Mouse (Mus musculus): Measurements from ENCODE around the gene Sdk1. TPM values are rescaled to one million over a fixed set of nuclear protein-coding genes. Genes with fewer than 3 reads are reported as not detected.

Sdk1 gene
- total RNA-seq, 1 experiment from 2014 or later: 10.0 TPM

- no peak for DNase-seq
These were observed 527.6 kb downstream of the Sdk1 start for GRCm38 (mm10) chr5:141768761-141769515.

- no peak for DNase-seq
These were observed 530.2 kb downstream of the Sdk1 start for GRCm38 (mm10) chr5:141771516-141771915.

GRCm38 (mm10) chr5:141778231-141778630, 536.9 kb downstream of the Sdk1 start:
- DNase-seq: no peak

- no peak for DNase-seq
These were observed 539.9 kb downstream of the Sdk1 start for GRCm38 (mm10) chr5:141781142-141781541.

GRCm38 (mm10) chr5:141782330-141782729, 541.0 kb downstream of the Sdk1 start:
- DNase-seq: no peak

- DNase-seq: peak; percentile 17
These were observed 542.2 kb downstream of the Sdk1 start for GRCm38 (mm10) chr5:141783516-141783915.

- peak; percentile 74 for DNase-seq
These were observed 552.6 kb downstream of the Sdk1 start for GRCm38 (mm10) chr5:141793926-141794325.

- DNase-seq: no peak
These were observed 582.6 kb downstream of the Sdk1 start for GRCm38 (mm10) chr5:141823823-141824330.

GRCm38 (mm10) chr5:141824739-141825379, 583.6 kb downstream of the Sdk1 start:
- no peak for DNase-seq

- DNase-seq: no peak
These were observed 594.3 kb downstream of the Sdk1 start for GRCm38 (mm10) chr5:141835566-141835965.

- DNase-seq: no peak
These were observed 595.7 kb downstream of the Sdk1 start for GRCm38 (mm10) chr5:141836892-141837455.

- no peak for DNase-seq
These were observed 603.4 kb downstream of the Sdk1 start for GRCm38 (mm10) chr5:141844701-141845100.

- DNase-seq: no peak
These were observed 606.4 kb downstream of the Sdk1 start for GRCm38 (mm10) chr5:141847686-141848085.

GRCm38 (mm10) chr5:141852175-141852574, 610.9 kb downstream of the Sdk1 start:
- DNase-seq: peak; percentile 55

GRCm38 (mm10) chr5:141856447-141856846, 615.2 kb downstream of the Sdk1 start:
- DNase-seq: no peak

GRCm38 (mm10) chr5:141857781-141858180, 616.5 kb downstream of the Sdk1 start:
- DNase-seq: no peak

- no peak for DNase-seq
These were observed 617.3 kb downstream of the Sdk1 start for GRCm38 (mm10) chr5:141858406-141859160.

- DNase-seq: no peak
These were observed 624.8 kb downstream of the Sdk1 start for GRCm38 (mm10) chr5:141866042-141866441.

- no peak for DNase-seq
These were observed 632.5 kb downstream of the Sdk1 start for GRCm38 (mm10) chr5:141873751-141874150.

GRCm38 (mm10) chr5:141880661-141881060, 639.4 kb downstream of the Sdk1 start:
- no peak for DNase-seq

- no peak for DNase-seq
These were observed 642.9 kb downstream of the Sdk1 start for GRCm38 (mm10) chr5:141884111-141884647.

GRCm38 (mm10) chr5:141886006-141886405, 644.7 kb downstream of the Sdk1 start:
- no peak for DNase-seq
